Mouse (Mus musculus) mouse embryonic stem cell (cell line): ENCODE results near the gene Ywhaq.

Source experiments
- in situ Hi-C, 2 experiments: fragments of 300-500 bp; cut with MboI; formaldehyde crosslinking; loops; 1 replicate in 1 of 2; 3 replicates in 1 of 2; pipeline ENCODE4 v1.14.3; 2019 to 2020; ENCODE audit warnings: low sequenced_read_pairs in 2 of 2, low pct_unique_long_range_greater_than_20kb in 1 of 2, mixed read lengths in 1 of 2; ENCODE audit not compliant: unreplicated experiment in 1 of 2

Ywhaq gene

DNA sequence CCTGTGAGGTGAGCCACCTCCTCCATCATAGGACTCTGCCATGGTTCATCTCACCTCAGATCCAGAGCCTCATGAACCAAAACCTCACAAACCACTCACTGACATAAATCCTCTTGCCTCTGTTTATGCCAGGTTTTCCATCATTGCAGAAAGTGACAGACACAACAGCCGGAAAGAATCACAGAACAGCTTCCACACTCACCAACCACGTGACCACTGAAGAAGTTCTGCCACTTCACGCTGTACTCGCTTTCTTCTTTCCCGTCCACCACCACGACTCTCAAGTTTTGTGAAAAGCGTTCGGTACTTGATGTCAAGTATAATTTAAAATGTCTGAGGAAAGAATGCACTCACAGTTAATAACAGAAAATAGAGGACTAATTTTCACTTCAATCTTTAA lies 63.8 kb downstream of the Ywhaq start:
- in situ Hi-C loops: no loop called here

DNA sequence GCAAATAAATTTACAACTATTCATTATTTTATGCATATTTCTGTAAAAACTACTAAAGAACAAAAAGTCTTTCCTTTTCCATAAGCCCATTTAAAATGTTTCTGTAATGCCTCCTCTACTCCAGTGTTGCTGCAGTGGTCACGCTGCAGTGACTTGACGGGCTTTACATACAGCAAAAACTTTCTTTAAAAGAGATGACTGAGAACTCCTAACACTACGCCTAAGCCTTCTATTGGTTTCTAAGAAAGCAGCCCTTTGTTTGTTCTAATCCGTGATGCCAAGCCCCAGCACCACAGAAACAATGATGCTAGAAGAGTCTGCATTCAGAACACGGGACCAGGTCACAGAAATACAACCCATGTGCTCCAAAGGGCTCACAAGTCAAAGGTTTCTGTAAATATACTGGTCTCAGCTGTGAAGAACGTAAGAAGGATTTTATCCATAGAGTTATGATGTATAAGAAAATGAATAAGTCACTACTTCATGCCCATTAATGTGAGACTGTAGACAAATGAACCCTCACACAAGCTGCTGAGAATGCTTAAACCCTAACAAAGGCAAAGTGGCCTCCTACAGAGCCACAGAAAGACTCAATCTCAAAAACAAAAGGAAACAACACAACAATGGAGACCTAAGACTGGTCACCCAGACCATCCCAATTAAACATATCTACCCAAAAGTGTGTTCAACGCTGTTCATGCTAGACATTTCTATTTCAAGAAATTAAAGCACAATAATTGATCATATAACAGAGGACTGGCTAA lies 67.1 kb downstream of the Ywhaq start:
- in situ Hi-C loops: no loop called here

DNA sequence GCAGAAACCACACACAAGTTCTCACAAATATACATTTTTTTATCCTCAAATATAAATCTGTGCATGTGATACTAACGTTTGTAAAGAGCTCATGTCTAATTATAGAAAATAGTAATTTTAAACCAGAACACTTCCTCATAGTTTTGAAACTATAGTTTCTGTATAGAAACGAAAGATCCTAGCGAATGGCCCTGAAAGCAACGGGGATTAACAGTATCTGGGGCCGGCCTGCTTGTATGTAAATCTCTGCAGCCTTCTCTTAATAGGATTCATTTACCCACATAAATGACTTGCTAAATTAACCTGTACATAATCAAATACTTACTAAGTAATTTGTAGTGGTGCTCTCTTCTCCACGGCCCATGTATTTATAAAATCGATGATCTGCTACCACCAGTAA lies 70.5 kb downstream of the Ywhaq start:
- in situ Hi-C loops: no loop called here

DNA sequence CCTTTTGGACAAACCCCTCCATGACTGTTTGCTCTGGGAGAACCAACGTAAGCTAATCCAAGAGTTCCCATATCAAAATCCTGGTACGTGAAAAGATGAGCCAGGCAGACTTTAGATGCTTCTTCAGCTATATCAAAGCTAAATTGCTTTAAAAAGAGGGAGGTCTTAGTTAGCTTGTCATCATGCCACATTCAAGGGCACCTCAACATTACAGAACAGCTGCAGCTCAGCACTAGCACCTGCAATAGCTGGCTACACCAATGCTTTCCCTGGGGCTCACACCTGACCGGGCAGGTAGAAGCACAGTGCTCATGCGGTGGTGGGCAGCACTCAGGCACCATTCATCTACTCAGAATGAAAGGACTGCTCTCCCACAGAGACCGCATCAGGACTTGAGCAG lies 76.8 kb downstream of the Ywhaq start:
- in situ Hi-C loops: no loop called here
